In genomic region chr9:38591056-38591455, GRCm38 (mm10) we compare ENCODE assay signal across 38 mouse cellular contexts. TPM values are rescaled to one million over a fixed set of nuclear protein-coding genes. Genes with fewer than 3 reads are reported as not detected.
"Had no signal": no experiment of that assay in that cellular context is flagged by ENCODE, and none has a peak within 500 bp of the region (broad histone marks: within the 10 kb centered on the region; RNA-seq: fewer than 3 reads in every experiment).

No protein-coding gene starts in this region.

- H3K9me3 ChIP-seq: embryonic facial prominence, embryonic 10.5 days; embryonic facial prominence, embryonic 12.5 days; embryonic facial prominence, embryonic 13.5 days; embryonic facial prominence, embryonic 15.5 days; forebrain, embryonic 10.5 days; forebrain, embryonic 12.5 days; forebrain, embryonic 13.5 days; forebrain, embryonic 15.5 days; heart, embryonic 10.5 days had no signal

- H3K4me3 ChIP-seq: embryonic facial prominence, embryonic 10.5 days; embryonic facial prominence, embryonic 12.5 days; embryonic facial prominence, embryonic 13.5 days; embryonic facial prominence, embryonic 15.5 days; erythroblast, embryonic 14.5 days; forebrain, embryonic 10.5 days; forebrain, embryonic 12.5 days; forebrain, embryonic 13.5 days; forebrain, embryonic 15.5 days; gastrocnemius, adult 2 months; heart, adult 2 months; heart, embryonic 10.5 days had no signal

- H3K9ac ChIP-seq: embryonic facial prominence, embryonic 12.5 days; embryonic facial prominence, embryonic 13.5 days; embryonic facial prominence, embryonic 15.5 days; forebrain, embryonic 12.5 days; forebrain, embryonic 13.5 days; forebrain, embryonic 15.5 days; forebrain, postnatal 0 days had no signal

- ATAC-seq: forebrain, embryonic 13.5 days; forebrain, embryonic 14.5 days; forebrain, embryonic 15.5 days; forebrain, embryonic 16.5 days; forebrain, postnatal 0 days had no signal

- H3K27ac ChIP-seq: embryonic facial prominence, embryonic 10.5 days; embryonic facial prominence, embryonic 12.5 days; embryonic facial prominence, embryonic 13.5 days; embryonic facial prominence, embryonic 15.5 days; forebrain, embryonic 10.5 days; forebrain, embryonic 12.5 days; forebrain, embryonic 13.5 days; forebrain, embryonic 15.5 days; gastrocnemius, adult 2 months; heart, adult 2 months; heart, embryonic 10.5 days had no signal

- H3K36me3 ChIP-seq: embryonic facial prominence, embryonic 10.5 days; embryonic facial prominence, embryonic 12.5 days; embryonic facial prominence, embryonic 13.5 days; embryonic facial prominence, embryonic 15.5 days; forebrain, embryonic 10.5 days; forebrain, embryonic 12.5 days; forebrain, embryonic 15.5 days; heart, embryonic 10.5 days had no signal

- H3K4me2 ChIP-seq: embryonic facial prominence, embryonic 12.5 days; embryonic facial prominence, embryonic 13.5 days; embryonic facial prominence, embryonic 15.5 days; forebrain, embryonic 12.5 days; forebrain, embryonic 13.5 days; forebrain, embryonic 15.5 days had no signal

- H3K4me1 ChIP-seq: embryonic facial prominence, embryonic 10.5 days; embryonic facial prominence, embryonic 12.5 days; embryonic facial prominence, embryonic 13.5 days; embryonic facial prominence, embryonic 15.5 days; forebrain, embryonic 10.5 days; forebrain, embryonic 12.5 days; forebrain, embryonic 13.5 days; forebrain, embryonic 15.5 days; heart, embryonic 10.5 days had no signal

- DNase-seq: cerebellum, adult 9-11 months; cerebellum, postnatal 10 days; cerebellum, postnatal 14 days; cerebellum, postnatal 25 days; cerebellum, postnatal 36 days; embryo, embryonic 11 days; forebrain, postnatal 0 days; gastrocnemius, adult 2 months; gastrocnemius, postnatal 10 days; gastrocnemius, postnatal 14 days; gastrocnemius, postnatal 25 days; gastrocnemius, postnatal 36 days; heart, adult 11 months; heart, adult 18-20 months; heart, adult 2 months had no signal

- H3K27me3 ChIP-seq: embryonic facial prominence, embryonic 12.5 days; embryonic facial prominence, embryonic 13.5 days; embryonic facial prominence, embryonic 15.5 days; forebrain, embryonic 12.5 days; forebrain, embryonic 13.5 days; forebrain, embryonic 15.5 days had no signal

RNA-seq across cellular contexts. Expression of gene Olfr913, which starts 1.5 kb away (rescaled TPM):
- total RNA-seq: common myeloid progenitor, adult 5-6 weeks; forebrain, postnatal 0 days; gastrocnemius, adult 18-20 months; gastrocnemius, adult 2 months; gastrocnemius, adult 8-10 months; gastrocnemius, postnatal 10 days; gastrocnemius, postnatal 14 days; gastrocnemius, postnatal 25 days; gastrocnemius, postnatal 36 days; gastrocnemius, postnatal 4 days; granulocyte monocyte progenitor cell, adult 5-6 weeks; heart, adult 18-20 months; heart, adult 2 months; heart, adult 8-10 months had no signal
- polyA plus RNA-seq: cortical plate, adult 2 months; embryonic facial prominence, embryonic 10.5 days; embryonic facial prominence, embryonic 11.5 days; embryonic facial prominence, embryonic 12.5 days; embryonic facial prominence, embryonic 13.5 days; embryonic facial prominence, embryonic 14.5 days; embryonic facial prominence, embryonic 15.5 days; erythroblast, embryonic 14.5 days; forebrain, embryonic 10.5 days; forebrain, embryonic 12.5 days; forebrain, embryonic 13.5 days; forebrain, embryonic 14.5 days; forebrain, embryonic 15.5 days; forebrain, embryonic 16.5 days; forebrain, postnatal 0 days; frontal cortex, adult 2 months; gonadal fat pad, adult 2 months; heart, adult 2 months; heart, embryonic 10.5 days had no signal

RNA-seq across cellular contexts. Expression of gene Olfr912, which starts 11.1 kb away (rescaled TPM):
- total RNA-seq: common myeloid progenitor, adult 5-6 weeks; forebrain, postnatal 0 days; gastrocnemius, adult 18-20 months; gastrocnemius, adult 2 months; gastrocnemius, adult 8-10 months; gastrocnemius, postnatal 10 days; gastrocnemius, postnatal 14 days; gastrocnemius, postnatal 25 days; gastrocnemius, postnatal 36 days; gastrocnemius, postnatal 4 days; granulocyte monocyte progenitor cell, adult 5-6 weeks; heart, adult 18-20 months; heart, adult 2 months; heart, adult 8-10 months had no signal
- polyA plus RNA-seq: cortical plate, adult 2 months; embryonic facial prominence, embryonic 10.5 days; embryonic facial prominence, embryonic 11.5 days; embryonic facial prominence, embryonic 12.5 days; embryonic facial prominence, embryonic 13.5 days; embryonic facial prominence, embryonic 14.5 days; embryonic facial prominence, embryonic 15.5 days; forebrain, embryonic 10.5 days; forebrain, embryonic 12.5 days; forebrain, embryonic 13.5 days; forebrain, embryonic 14.5 days; forebrain, embryonic 15.5 days; forebrain, embryonic 16.5 days; forebrain, postnatal 0 days; frontal cortex, adult 2 months; gonadal fat pad, adult 2 months; heart, adult 2 months; heart, embryonic 10.5 days had no signal

RNA-seq across cellular contexts. Expression of gene Olfr914, which starts 13.8 kb away (rescaled TPM):
- total RNA-seq: common myeloid progenitor, adult 5-6 weeks; forebrain, postnatal 0 days; gastrocnemius, adult 18-20 months; gastrocnemius, adult 2 months; gastrocnemius, adult 8-10 months; gastrocnemius, postnatal 10 days; gastrocnemius, postnatal 14 days; gastrocnemius, postnatal 25 days; gastrocnemius, postnatal 36 days; gastrocnemius, postnatal 4 days; granulocyte monocyte progenitor cell, adult 5-6 weeks; heart, adult 18-20 months; heart, adult 2 months; heart, adult 8-10 months had no signal
- polyA plus RNA-seq: cortical plate, adult 2 months; embryonic facial prominence, embryonic 10.5 days; embryonic facial prominence, embryonic 11.5 days; embryonic facial prominence, embryonic 12.5 days; embryonic facial prominence, embryonic 13.5 days; embryonic facial prominence, embryonic 14.5 days; embryonic facial prominence, embryonic 15.5 days; erythroblast, embryonic 14.5 days; forebrain, embryonic 10.5 days; forebrain, embryonic 12.5 days; forebrain, embryonic 13.5 days; forebrain, embryonic 14.5 days; forebrain, embryonic 15.5 days; forebrain, embryonic 16.5 days; forebrain, postnatal 0 days; frontal cortex, adult 2 months; gonadal fat pad, adult 2 months; heart, adult 2 months; heart, embryonic 10.5 days had no signal

RNA-seq across cellular contexts. Expression of gene Olfr910, which starts 53.4 kb away (rescaled TPM):
- total RNA-seq: common myeloid progenitor, adult 5-6 weeks; forebrain, postnatal 0 days; gastrocnemius, adult 18-20 months; gastrocnemius, adult 2 months; gastrocnemius, adult 8-10 months; gastrocnemius, postnatal 10 days; gastrocnemius, postnatal 14 days; gastrocnemius, postnatal 25 days; gastrocnemius, postnatal 36 days; gastrocnemius, postnatal 4 days; granulocyte monocyte progenitor cell, adult 5-6 weeks; heart, adult 18-20 months; heart, adult 2 months; heart, adult 8-10 months had no signal
- polyA plus RNA-seq: cortical plate, adult 2 months; embryonic facial prominence, embryonic 10.5 days; embryonic facial prominence, embryonic 11.5 days; embryonic facial prominence, embryonic 12.5 days; embryonic facial prominence, embryonic 13.5 days; erythroblast, embryonic 14.5 days; forebrain, embryonic 10.5 days; forebrain, embryonic 12.5 days; forebrain, embryonic 13.5 days; forebrain, embryonic 14.5 days; forebrain, embryonic 15.5 days; forebrain, embryonic 16.5 days; forebrain, postnatal 0 days; frontal cortex, adult 2 months; gonadal fat pad, adult 2 months; heart, adult 2 months; heart, embryonic 10.5 days had no signal
